Mouse (Mus musculus): ENCODE results near the gene Gas7.

- TF ChIP-seq CTCF (IDR thresholded peaks at IDR 0.05; ENCODE audit: insufficient read depth, low read length) (no peak), POLR2A (IDR thresholded peaks at IDR 0.05; ENCODE audit: borderline replicate concordance, extremely low read depth, low read depth, low read length) (no peak)
These were observed 81.2 kb downstream of the Gas7 start for GRCm38 (mm10) chr11:67536413-67536812.

Measured in lung, adult 2 months (tissue).